Mouse (Mus musculus) T-cell, adult 66 days (primary cell): ENCODE results near the gene Vmn1r17. TPM values are rescaled to one million over a fixed set of nuclear protein-coding genes. Genes with fewer than 3 reads are reported as not detected.

Source experiments
- total RNA-seq, 2 experiments: library from RNA; stranded (reverse); gene quantifications; 3 replicates in 1 of 2; 4 replicates in 1 of 2; pipeline ENCODE4 v1.2.4; 2023

The Vmn1r17 gene
- total RNA-seq, result not detected

GRCm38 (mm10) chr6:57363627-57364026 lies at the start of gene Vmn1r17:
Gene Vmn1r17, minus strand, starts transcription at chr6:57363727.

DNA sequence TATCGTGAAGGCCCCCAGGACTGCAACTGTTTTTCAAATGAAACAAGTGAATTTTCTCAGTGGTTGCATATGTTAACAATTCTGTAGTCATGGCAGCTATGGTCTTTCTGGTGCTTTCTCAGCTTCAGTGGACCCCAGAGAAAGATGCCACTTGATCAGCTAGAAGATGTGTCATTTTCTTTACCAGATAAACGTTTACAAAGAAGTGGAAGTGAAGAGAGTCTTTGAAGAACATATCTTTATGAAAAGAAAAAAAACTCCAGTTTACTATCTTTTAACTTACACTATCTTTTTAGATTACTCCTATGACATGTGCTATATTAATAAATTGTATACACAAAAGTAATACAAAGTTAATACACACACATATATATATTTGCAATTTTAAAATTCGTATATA lies 40.0 kb upstream of the Vmn1r17 start, which contains the start of gene Vmn1r19:
Gene Vmn1r19 (plus strand): TSS at position 301 of the 400 bp plus-strand sequence.

GRCm38 (mm10) chr6:57395683-57396082 lies 32.2 kb upstream of the Vmn1r17 start, which contains the start of gene Vmn1r18:
Gene Vmn1r18, minus strand, starts transcription at chr6:57395783.

DNA sequence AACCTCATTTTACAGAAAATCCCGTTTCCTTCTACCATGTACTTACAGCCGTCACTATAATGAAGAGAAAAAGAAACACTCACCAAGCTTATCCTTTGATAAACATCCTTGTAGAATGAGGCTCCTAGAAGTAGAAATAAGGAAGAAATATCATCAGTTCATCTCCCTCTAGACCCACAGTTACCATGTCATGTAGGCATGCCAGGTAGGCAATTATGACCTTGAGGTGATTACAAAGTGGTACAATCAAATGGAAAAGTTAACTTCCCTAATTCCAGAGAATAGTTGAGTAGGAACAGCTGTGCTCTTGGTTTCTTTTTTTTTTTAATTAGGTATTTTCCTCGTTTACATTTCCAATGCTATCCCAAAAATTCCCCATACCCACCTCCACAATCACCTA lies 34.1 kb downstream of the Vmn1r17 start, which contains the start of gene Vmn1r16:
Gene Vmn1r16 (minus strand): TSS at position 101 of the 400 bp plus-strand sequence.

Other genes with a start within 250 kb of the Vmn1r17 start
- not detected for gene Vmn1r11, start 230.3 kb downstream of the Vmn1r17 start, total RNA-seq
- not detected for gene Vmn1r12, start 206.8 kb downstream of the Vmn1r17 start, total RNA-seq
- not detected for gene Vmn1r13, start 160.4 kb downstream of the Vmn1r17 start, total RNA-seq
- not detected for gene Vmn1r14, start 132.0 kb downstream of the Vmn1r17 start, total RNA-seq
- not detected for gene Vmn1r15, start 105.8 kb downstream of the Vmn1r17 start, total RNA-seq
- not detected for gene Vmn1r16, start 34.2 kb downstream of the Vmn1r17 start, total RNA-seq
- gene Vmn1r18, start 32.1 kb upstream of the Vmn1r17 start, total RNA-seq, result not detected
- not detected for gene Vmn1r19, start 40.1 kb upstream of the Vmn1r17 start, total RNA-seq
- gene Vmn1r20, start 65.2 kb upstream of the Vmn1r17 start, total RNA-seq, result not detected
- gene Ppm1k, start 171.7 kb upstream of the Vmn1r17 start, total RNA-seq, result 10 to 100 TPM; 24.2 to 38.2 TPM
- gene Herc6, start 217.3 kb upstream of the Vmn1r17 start, total RNA-seq, result 10 to 100 TPM; 39.0 to 53.0 TPM